Mouse (Mus musculus) kidney, postnatal 25 days (tissue): ENCODE data around the gene Glrx5.

Experiments used
- DNase-seq, 2 experiments: peaks; one replicate each; pipeline ENCODE4 v3.0.0; 2021; ENCODE audit warnings: mixed read lengths in 2 of 2

The Glrx5 gene

GRCm38 (mm10) chr12:105032147-105032831 lies at the start of gene Glrx5:
Gene Glrx5, plus strand, starts transcription at chr12:105032688.
- peak; percentile 99 to 100 for DNase-seq

GRCm38 (mm10) chr12:104983476-104983875 lies 49.0 kb upstream of the Glrx5 start:
- DNase-seq, result no peak

- DNase-seq, result peak in 1 of 2 experiments; percentile 35
These were observed 47.4 kb upstream of the Glrx5 start for GRCm38 (mm10) chr12:104985088-104985487.

- no peak for DNase-seq
These were observed 46.5 kb upstream of the Glrx5 start for GRCm38 (mm10) chr12:104986001-104986400.

- no peak for DNase-seq
These were observed 45.7 kb upstream of the Glrx5 start for GRCm38 (mm10) chr12:104986781-104987180.

GRCm38 (mm10) chr12:104987936-104988335 lies 44.6 kb upstream of the Glrx5 start:
- DNase-seq, result no peak

GRCm38 (mm10) chr12:104990741-104991454 lies 41.6 kb upstream of the Glrx5 start:
- DNase-seq, result peak in 1 of 2 experiments; percentile 46

GRCm38 (mm10) chr12:104992123-104992741 lies 40.3 kb upstream of the Glrx5 start:
- DNase-seq, result no peak

- DNase-seq, result peak; percentile 60 to 83
These were observed 39.6 kb upstream of the Glrx5 start for GRCm38 (mm10) chr12:104992838-104993237.

GRCm38 (mm10) chr12:104995259-104995876 lies 37.1 kb upstream of the Glrx5 start:
- DNase-seq, result no peak

- no peak for DNase-seq
These were observed 36.3 kb upstream of the Glrx5 start for GRCm38 (mm10) chr12:104996012-104996728.

GRCm38 (mm10) chr12:104997159-104997558 lies 35.3 kb upstream of the Glrx5 start:
- DNase-seq, result peak; percentile 50 to 75

- no peak for DNase-seq
These were observed 34.7 kb upstream of the Glrx5 start for GRCm38 (mm10) chr12:104997641-104998293.

- no peak for DNase-seq
These were observed 33.9 kb upstream of the Glrx5 start for GRCm38 (mm10) chr12:104998541-104998940.

- peak in 1 of 2 experiments; percentile 59 for DNase-seq
These were observed 33.3 kb upstream of the Glrx5 start for GRCm38 (mm10) chr12:104999171-104999570.

GRCm38 (mm10) chr12:105000487-105001283 lies 31.8 kb upstream of the Glrx5 start:
- peak; percentile 56 to 86 for DNase-seq

- no peak for DNase-seq
These were observed 31.2 kb upstream of the Glrx5 start for GRCm38 (mm10) chr12:105001317-105001716.

GRCm38 (mm10) chr12:105002340-105003132 lies 30.0 kb upstream of the Glrx5 start:
- DNase-seq, result no peak

GRCm38 (mm10) chr12:105003158-105003557 lies 29.3 kb upstream of the Glrx5 start:
- no peak for DNase-seq

GRCm38 (mm10) chr12:105003715-105004114 lies 28.8 kb upstream of the Glrx5 start:
- no peak for DNase-seq
